Mouse (Mus musculus) forebrain, embryonic 11.5 days (tissue): ENCODE data around the gene 2010111I01Rik. TPM values are rescaled to one million over a fixed set of nuclear protein-coding genes. Genes with fewer than 3 reads are reported as not detected.
"Not testable (repeated sequence)": the region's sequence is repeated elsewhere in the genome, so short reads cannot be mapped to it uniquely, and the experiment has no call there.

Source experiments
- ATAC-seq: fragments of 200-750 bp; cut with Nextera tagmentation; replicated peaks from 2 replicates; pipeline ENCODE4 v1.8.0; 2017; ENCODE audit warnings: moderate TSS enrichment; ENCODE audit not compliant: low FRiP score
- DNase-seq: peaks from one replicate; pipeline ENCODE4 v3.0.0-alpha.2; 2017; ENCODE audit warnings: low spot score
- H3K27ac ChIP-seq: fragments of 300-500 bp; sonication (generic); 2 replicates; pipeline ENCODE4 v1.5.1; 2014; ENCODE audit warnings: low read depth, low read length
- H3K27me3 ChIP-seq: fragments of 300-500 bp; sonication (generic); 2 replicates; pipeline ENCODE4 v1.6.1; 2014; ENCODE audit warnings: mild to moderate bottlenecking, low read length, mixed read lengths; ENCODE audit not compliant: control insufficient read depth, insufficient read depth
- H3K36me3 ChIP-seq: fragments of 300-500 bp; sonication (generic); 2 replicates; pipeline ENCODE4 v1.6.1; 2014; ENCODE audit warnings: mild to moderate bottlenecking, low read length, moderate library complexity, mixed read lengths; ENCODE audit not compliant: control insufficient read depth, insufficient read depth
- H3K4me1 ChIP-seq: fragments of 300-500 bp; sonication (generic); replicated peaks from 2 replicates; pipeline ENCODE4 v1.6.1; 2014; ENCODE audit warnings: low read length, mixed read lengths; ENCODE audit not compliant: control insufficient read depth, insufficient read depth
- H3K4me2 ChIP-seq: fragments of 300-500 bp; sonication (generic); 2 replicates; pipeline ENCODE4 v1.6.1; 2014; ENCODE audit warnings: low read depth, mild to moderate bottlenecking, low read length, moderate library complexity, mixed read lengths; ENCODE audit not compliant: severe bottlenecking
- H3K4me3 ChIP-seq: fragments of 300-500 bp; sonication (generic); 2 replicates; pipeline ENCODE4 v1.5.1; 2014; ENCODE audit warnings: low read depth, low read length
- H3K9ac ChIP-seq: fragments of 300-500 bp; sonication (generic); 2 replicates; pipeline ENCODE4 v1.6.1; 2014; ENCODE audit warnings: low read length
- H3K9me3 ChIP-seq: fragments of 300-500 bp; sonication (generic); 2 replicates; pipeline ENCODE4 v1.6.1; 2016; ENCODE audit warnings: low read length, mixed read lengths; ENCODE audit not compliant: control insufficient read depth
- WGBS: fragments of 180-500 bp; shearing (Covaris S2); extraction: QIAGEN DNeasy Blood & Tissue Kit; methylation state at CpG from one replicate; pipeline ENCODE4 v1.1.7; 2014; 5-methylcytosine and 5-hydroxymethylcytosine counted together
- polyA plus RNA-seq: library from polyadenylated mRNA; unstranded; fragments of >200 nt; fragmentation: Nextera tagmentation; extraction: Ambion mirVana; gene quantifications from 2 replicates; pipeline ENCODE4 v1.2.1, GENCODE M21; 2014

2010111I01Rik gene
- polyA plus RNA-seq, 1 experiment from 2014 or later: 38.9 TPM

- no peak for ATAC-seq
- Histone ChIP-seq H3K36me3 (no peaks in the 10 kb centered on the region), H3K27me3 (no peaks in the 10 kb centered on the region), H3K4me3 (no peak overlapping the region), H3K9me3 (no peaks in the 10 kb centered on the region), H3K27ac (no peak overlapping the region), H3K4me1 (no peaks in the 10 kb centered on the region), H3K9ac (no peak overlapping the region), H3K4me2 (no peak overlapping the region)
- DNase-seq: no peak
- 82% methylated on average over 2 of the region's 2 CpGs for WGBS
These were observed 267.9 kb downstream of the 2010111I01Rik start for GRCm38 (mm10) chr13:63232558-63232957.

GRCm38 (mm10) chr13:63234520-63234919, 269.8 kb downstream of the 2010111I01Rik start:
- H3K9me3 ChIP-seq, DNase-seq, H3K4me3 ChIP-seq, H3K4me1 ChIP-seq, H3K4me2 ChIP-seq, H3K9ac ChIP-seq, ATAC-seq, H3K27ac ChIP-seq, H3K27me3 ChIP-seq, H3K36me3 ChIP-seq: not testable (repeated sequence)

- Histone ChIP-seq H3K9ac (no peak overlapping the region), H3K36me3 (no peaks in the 10 kb centered on the region), H3K4me2 (no peak overlapping the region), H3K27me3 (no peaks in the 10 kb centered on the region), H3K9me3 (no peaks in the 10 kb centered on the region), H3K4me1 (no peaks in the 10 kb centered on the region; the same call in 1 of the 2 replicates), H3K4me3 (no peak overlapping the region), H3K27ac (no peak overlapping the region)
- 91% methylated on average over 3 of the region's 3 CpGs for WGBS
- ATAC-seq: no peak
- DNase-seq: no peak
These were observed 270.9 kb downstream of the 2010111I01Rik start for GRCm38 (mm10) chr13:63235551-63235950.

DNA sequence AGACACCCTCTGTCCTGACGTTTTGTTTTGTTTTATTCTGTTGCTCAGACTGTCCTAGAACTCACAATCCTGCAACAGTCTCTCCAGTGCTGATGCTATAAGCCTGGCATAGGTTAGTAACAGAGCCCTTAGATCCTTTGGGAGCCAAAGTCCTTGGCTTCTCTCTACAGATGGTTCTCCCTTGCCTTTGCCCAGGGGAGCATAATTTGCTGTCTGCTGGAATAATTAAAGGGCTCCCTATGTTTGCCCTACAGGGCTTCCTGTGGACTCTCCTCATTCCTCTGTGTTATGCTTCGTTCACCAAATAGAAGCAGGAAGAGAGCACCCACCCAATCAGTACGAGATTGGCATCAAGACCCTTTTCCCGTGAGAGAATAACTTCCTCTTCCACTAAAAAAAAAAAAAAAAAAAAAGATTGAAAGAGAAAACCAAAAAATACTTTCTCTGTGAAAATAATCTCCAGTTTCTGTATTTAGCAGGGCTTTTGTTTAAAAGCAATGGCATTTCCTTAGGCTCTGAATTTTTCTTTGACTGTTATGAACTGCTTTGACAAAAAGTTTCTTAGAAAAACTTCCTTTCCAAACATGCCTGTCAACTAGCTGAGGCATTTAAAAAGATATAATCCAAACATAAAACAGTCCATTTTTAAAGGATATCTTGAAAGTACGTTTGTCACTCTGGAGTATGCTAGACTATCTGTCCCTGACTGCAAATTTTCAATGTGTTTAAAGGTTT, 271.6 kb downstream of the 2010111I01Rik start:
- no peaks in the 10 kb centered on the region for H3K27me3 ChIP-seq
- H3K9ac ChIP-seq: no peak overlapping the region
- H3K4me2 ChIP-seq: no peak overlapping the region
- WGBS: 67% methylated on average over 5 of the region's 5 CpGs
- no peak overlapping the region for H3K4me3 ChIP-seq
- H3K27ac ChIP-seq: no peak overlapping the region
- no peaks in the 10 kb centered on the region for H3K9me3 ChIP-seq
- H3K36me3 ChIP-seq: no peaks in the 10 kb centered on the region
- no peak for DNase-seq
- no peaks in the 10 kb centered on the region; the same call in 1 of the 2 replicates for H3K4me1 ChIP-seq
- no peak for ATAC-seq

- no peaks in the 10 kb centered on the region; the same call in 1 of the 2 replicates for H3K4me1 ChIP-seq
- no peak overlapping the region for H3K9ac ChIP-seq
- H3K27ac ChIP-seq: no peak overlapping the region
- H3K36me3 ChIP-seq: no peaks in the 10 kb centered on the region
- H3K27me3 ChIP-seq: no peaks in the 10 kb centered on the region; the same call in 1 of the 2 replicates
- 92% methylated on average over 7 of the region's 7 CpGs for WGBS
- DNase-seq (no peak), ATAC-seq (no peak)
- H3K9me3 ChIP-seq: no peaks in the 10 kb centered on the region
- H3K4me2 ChIP-seq: no peak overlapping the region
- H3K4me3 ChIP-seq: no peak overlapping the region
These were observed 273.4 kb downstream of the 2010111I01Rik start for GRCm38 (mm10) chr13:63238045-63238444.

DNA sequence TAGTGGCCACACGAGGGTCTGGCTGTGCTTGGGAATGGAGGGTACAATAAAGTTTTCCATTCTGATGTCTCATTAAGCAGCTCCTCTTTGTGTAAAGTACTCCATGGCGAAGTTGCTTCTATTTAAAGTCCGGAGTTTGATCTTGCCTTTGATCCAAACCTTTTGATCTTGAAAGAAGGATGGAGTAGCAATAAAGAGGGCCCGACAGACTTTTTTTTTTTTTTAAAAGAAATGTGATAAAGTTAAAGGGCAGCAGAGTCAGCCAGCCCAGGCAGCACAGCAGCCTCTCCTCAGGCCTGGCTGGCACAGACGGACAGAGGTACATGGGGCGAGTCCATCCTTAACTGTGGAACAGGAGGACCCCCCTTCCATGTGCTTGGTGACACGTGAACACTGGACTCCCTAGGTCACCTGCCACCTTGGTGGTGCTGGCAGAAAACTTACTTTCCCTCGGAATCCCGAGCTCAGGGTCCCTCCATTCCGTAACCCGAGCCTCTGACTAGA, 274.7 kb downstream of the 2010111I01Rik start:
- Histone ChIP-seq H3K27me3 (no peaks in the 10 kb centered on the region; the same call in 1 of the 2 replicates), H3K36me3 (no peaks in the 10 kb centered on the region), H3K4me2 (peak overlapping the region; percentile 81), H3K4me3 (peak overlapping the region; percentile 56), H3K9me3 (no peaks in the 10 kb centered on the region), H3K27ac (no peak overlapping the region), H3K9ac (peak overlapping the region; percentile 72), H3K4me1 (peaks cover 2% of the 10 kb centered on the region; the same call in 1 of the 2 replicates)
- WGBS: 4% methylated on average over 11 of the region's 11 CpGs
- peak; percentile 74 for ATAC-seq
- DNase-seq: no peak

DNA sequence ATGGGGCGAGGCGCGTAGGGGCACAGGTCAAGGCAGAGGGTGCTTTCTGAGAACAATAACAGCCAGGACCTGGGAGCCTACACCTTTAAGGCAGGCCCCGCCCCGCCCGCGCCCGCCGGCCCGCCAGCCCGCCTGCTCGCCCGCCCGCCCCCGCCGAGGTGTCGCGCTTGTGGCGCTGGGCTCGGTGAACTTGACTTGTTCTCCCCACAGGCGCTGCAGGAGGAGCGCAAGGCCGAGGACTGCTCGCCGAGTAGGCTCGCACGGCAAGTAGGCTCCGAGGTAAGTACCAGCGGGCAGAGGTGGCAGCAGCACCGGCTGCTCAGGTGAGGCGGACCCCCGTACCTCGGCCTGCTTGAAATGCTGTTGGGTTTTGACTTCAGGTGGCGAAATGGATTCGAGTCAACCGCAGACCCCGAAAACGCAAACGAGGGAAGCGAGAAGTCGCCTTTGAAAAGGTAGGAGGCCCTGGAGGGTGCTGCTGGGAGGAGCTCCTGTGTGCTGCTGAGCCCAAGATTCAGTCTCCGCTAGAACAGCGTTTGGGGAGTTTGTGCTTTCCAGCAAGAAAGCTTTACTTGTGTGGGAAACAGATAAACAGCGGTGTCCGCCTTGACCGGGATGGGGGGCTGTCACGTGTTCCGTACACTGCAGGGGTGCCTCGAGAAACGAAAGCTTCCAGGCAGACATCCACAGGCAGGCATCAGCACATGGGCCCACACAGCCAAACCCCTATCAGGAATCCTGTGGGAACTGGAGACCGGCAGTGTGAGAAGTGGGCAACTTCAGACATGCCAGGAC, 275.4 kb downstream of the 2010111I01Rik start:
- H3K4me3 ChIP-seq: peak overlapping the region; percentile 56
- peak overlapping the region; percentile 33; the same call in 1 of the 2 replicates for H3K27ac ChIP-seq
- no peaks in the 10 kb centered on the region for H3K9me3 ChIP-seq
- H3K36me3 ChIP-seq: no peaks in the 10 kb centered on the region
- WGBS: under 1% methylated on average over 51 of the region's 51 CpGs
- H3K4me1 ChIP-seq: peaks cover 2% of the 10 kb centered on the region; the same call in 1 of the 2 replicates
- DNase-seq: peak; percentile 84
- H3K4me2 ChIP-seq: peak overlapping the region; percentile 81
- peak overlapping the region; percentile 72 for H3K9ac ChIP-seq
- peak; percentile 73 for ATAC-seq
- no peaks in the 10 kb centered on the region; the same call in 1 of the 2 replicates for H3K27me3 ChIP-seq

GRCm38 (mm10) chr13:63240835-63241234, 276.1 kb downstream of the 2010111I01Rik start:
- no peak overlapping the region for H3K27ac ChIP-seq
- peaks cover 2% of the 10 kb centered on the region; the same call in 1 of the 2 replicates for H3K4me1 ChIP-seq
- peak overlapping the region; percentile 56 for H3K4me3 ChIP-seq
- WGBS: 60% methylated on average over 5 of the region's 5 CpGs
- no peak for ATAC-seq
- H3K36me3 ChIP-seq: no peaks in the 10 kb centered on the region
- DNase-seq: no peak
- H3K9ac ChIP-seq: 0 out of 2 replicates have a peak overlapping the region, but pooled peaks have one; percentile 72
- H3K27me3 ChIP-seq: no peaks in the 10 kb centered on the region; the same call in 1 of the 2 replicates
- peak overlapping the region; percentile 81 for H3K4me2 ChIP-seq
- no peaks in the 10 kb centered on the region for H3K9me3 ChIP-seq
